Mouse (Mus musculus) adrenal gland, postnatal 10 days (tissue): ENCODE results near the gene Zfp687. TPM values are rescaled to one million over a fixed set of nuclear protein-coding genes. Genes with fewer than 3 reads are reported as not detected.

Source experiments
- DNase-seq: peaks from one replicate; pipeline ENCODE4 v3.0.0; 2021; ENCODE audit warnings: mixed read lengths
- microRNA-seq: library from miRNA; unstranded; fragments of <30 nt; microRNA quantifications from one replicate; pipeline ENCODE4 v1.2.0, GENCODE M21; 2021
- total RNA-seq, 2 experiments: library from RNA; stranded (reverse); gene quantifications; 2 replicates each; pipeline ENCODE4 v1.2.3; 2021

The Zfp687 gene
- total RNA-seq, 2 experiments from 2014 or later = 35.3 to 39.8 TPM

- no peak for DNase-seq
Observed at GRCm38 (mm10) chr3:94960322-94960721, 54.9 kb downstream of the Zfp687 start.

DNA sequence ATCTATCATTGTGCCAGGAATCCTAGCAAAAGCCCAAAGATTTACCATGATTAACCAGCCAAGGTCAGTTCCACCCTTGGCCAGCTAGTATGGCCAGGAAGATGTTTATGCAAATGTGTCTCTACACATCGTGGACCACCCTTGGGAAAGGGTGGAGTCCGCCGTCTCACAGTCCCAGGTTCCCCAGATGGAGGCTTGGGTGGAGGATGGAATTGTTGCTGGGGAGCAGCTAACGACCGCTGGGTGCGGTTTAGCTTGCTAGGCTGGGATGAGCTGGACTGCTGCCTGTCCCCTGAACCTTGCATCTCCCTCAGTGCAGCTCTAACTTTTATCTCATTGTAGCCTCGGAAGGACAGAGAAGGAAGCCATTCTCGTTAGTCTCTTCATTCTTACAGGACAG, 55.4 kb downstream of the Zfp687 start:
- no peak for DNase-seq

GRCm38 (mm10) chr3:94958295-94958694, 57.0 kb downstream of the Zfp687 start:
- DNase-seq = no peak

Small RNA genes lying within 50 kb of the gene (microRNA-seq; reads per million reads assigned to microRNA genes)
- gene Mir7013 = 1.4 reads per million

Other genes with a start within 250 kb of the Zfp687 start
- 1 to 10 TPM; 3.1 to 4.6 TPM for gene Cgn, start 229.0 kb downstream of the Zfp687 start, total RNA-seq
- 10 to 100 TPM; 24.8 to 41.9 TPM for gene Pogz, start 177.9 kb downstream of the Zfp687 start, total RNA-seq
- gene Psmb4, start 128.5 kb downstream of the Zfp687 start, total RNA-seq = 100 to 1,000 TPM; 283 to 296 TPM
- gene Selenbp1, start 82.4 kb downstream of the Zfp687 start, total RNA-seq = 10 to 100 TPM; 73.8 to 78.3 TPM
- gene Rfx5, start 61.4 kb downstream of the Zfp687 start, total RNA-seq = 10 to 100 TPM; 20.2 to 31.4 TPM
- gene Pi4kb, start 40.7 kb downstream of the Zfp687 start, total RNA-seq = 10 to 100 TPM; 43.1 to 45.3 TPM
- gene Psmd4, start 27.2 kb upstream of the Zfp687 start, total RNA-seq = 100 to 1,000 TPM; 206 to 221 TPM
- 10 to 100 TPM; 35.0 to 40.3 TPM for gene Pip5k1a, start 91.5 kb upstream of the Zfp687 start, total RNA-seq
- gene Vps72, start 95.6 kb upstream of the Zfp687 start, total RNA-seq = 10 to 100 TPM; 56.2 to 69.5 TPM
- 10 to 100 TPM in 1 of 2 experiments, 1 to 10 TPM in 1; 8.1 to 25.3 TPM for gene Tmod4, start 109.0 kb upstream of the Zfp687 start, total RNA-seq
- 10 to 100 TPM; 30.6 to 38.6 TPM for gene Scnm1, start 118.6 kb upstream of the Zfp687 start, total RNA-seq
- gene Lysmd1, start 118.6 kb upstream of the Zfp687 start, total RNA-seq = 1 to 10 TPM; 9.2 to 9.8 TPM
- gene Tnfaip8l2, start 126.9 kb upstream of the Zfp687 start, total RNA-seq = 1 to 10 TPM; 3.7 to 4.4 TPM
- gene Sema6c, start 145.0 kb upstream of the Zfp687 start, total RNA-seq = 10 to 100 TPM in 1 of 2 experiments, 1 to 10 TPM in 1; 8.3 to 17.1 TPM
- 10 to 100 TPM; 20.6 to 25.2 TPM for gene Gabpb2, start 202.5 kb upstream of the Zfp687 start, total RNA-seq
- gene Cdc42se1, start 213.3 kb upstream of the Zfp687 start, total RNA-seq = 10 to 100 TPM; 62.4 to 69.7 TPM
- 10 to 100 TPM; 13.8 to 23.7 TPM for gene Mllt11, start 216.7 kb upstream of the Zfp687 start, total RNA-seq
- under 1 TPM in 1 of 2 experiments, not detected in 1; 0.18 TPM for gene Gm128, start 226.2 kb upstream of the Zfp687 start, total RNA-seq
- gene Bnipl, start 235.7 kb upstream of the Zfp687 start, total RNA-seq = under 1 TPM in 1 of 2 experiments, not detected in 1; 0.42 TPM